Mouse (Mus musculus): ENCODE measurements around the gene Mdga1.

DNA sequence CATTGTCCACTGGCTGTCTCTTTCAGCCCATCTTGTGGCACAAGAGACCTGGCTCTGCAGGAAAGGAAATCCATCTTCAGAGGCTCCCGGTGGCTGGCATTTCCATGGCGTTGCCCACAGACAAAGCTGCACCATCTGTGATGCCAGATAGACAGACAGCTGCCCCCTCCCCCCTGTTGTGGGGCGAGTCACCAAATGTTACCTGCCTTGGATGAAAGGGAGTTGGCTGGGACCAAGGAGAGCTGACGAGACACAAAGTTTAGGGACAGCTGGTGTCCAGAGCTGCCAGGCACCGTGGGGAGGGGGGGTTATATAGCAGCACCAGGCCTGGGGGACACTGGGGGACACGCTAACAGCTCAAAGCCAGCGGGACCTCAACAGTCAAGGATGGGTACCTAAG is 135.1 kb downstream of the Mdga1 start:
- TF ChIP-seq TAL1 (conservative IDR thresholded peaks at IDR 0.05; ENCODE audit: low read depth, low read length) (no peak), CTCF (IDR thresholded peaks at IDR 0.05; ENCODE audit: low read depth, low read length) (no peak), GATA1 (IDR thresholded peaks at IDR 0.05; ENCODE audit: borderline replicate concordance, low read length) (no peak), POLR2AphosphoS5 (IDR thresholded peaks at IDR 0.05; ENCODE audit: insufficient replicate concordance, low read depth, low read length) (no peak)
